Mouse (Mus musculus): ENCODE results near the gene Trem1.

Gene Trem1

DNA sequence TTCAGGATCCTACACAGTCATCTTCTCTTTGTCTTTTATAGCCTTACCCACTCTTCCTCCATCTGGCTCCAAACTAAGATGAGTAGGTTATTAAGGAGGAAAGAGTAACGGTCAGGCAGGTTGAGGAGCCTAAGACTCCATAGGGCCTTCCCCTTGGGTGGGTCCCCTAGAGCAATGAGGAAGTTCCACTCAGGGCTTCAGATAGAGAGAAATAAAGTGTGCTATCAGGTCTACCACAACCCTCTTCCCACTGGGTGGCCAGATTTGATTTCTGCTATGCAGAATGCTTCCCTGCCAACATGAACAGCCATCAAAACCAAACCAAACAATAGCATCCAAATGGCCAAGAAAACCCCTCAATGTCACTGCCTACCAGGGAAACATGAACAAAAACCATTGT is 35.0 kb downstream of the Trem1 start:
- DNase-seq (ENCODE audit: low spot score in 2 of 2) = no peak

DNA sequence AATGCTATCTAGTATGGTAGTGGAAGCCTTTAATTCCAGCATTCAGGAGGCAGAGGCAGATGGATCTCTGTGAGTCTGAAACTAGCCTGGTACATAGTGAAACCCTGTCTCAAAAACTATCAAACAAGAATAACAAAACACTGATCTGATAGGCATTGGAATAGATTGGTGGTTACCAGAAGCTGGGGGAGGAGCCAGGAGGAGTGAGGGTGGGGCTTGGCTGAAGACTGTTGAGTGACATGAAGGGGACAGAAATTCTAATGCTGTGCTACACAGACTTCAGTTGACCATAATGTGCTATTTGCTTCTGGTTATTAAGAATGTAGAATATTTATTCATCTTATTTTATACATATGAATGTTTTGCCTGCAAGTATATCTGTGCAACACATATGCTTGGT is 35.7 kb downstream of the Trem1 start:
- no peak for DNase-seq (ENCODE audit: low spot score in 2 of 2)

DNA sequence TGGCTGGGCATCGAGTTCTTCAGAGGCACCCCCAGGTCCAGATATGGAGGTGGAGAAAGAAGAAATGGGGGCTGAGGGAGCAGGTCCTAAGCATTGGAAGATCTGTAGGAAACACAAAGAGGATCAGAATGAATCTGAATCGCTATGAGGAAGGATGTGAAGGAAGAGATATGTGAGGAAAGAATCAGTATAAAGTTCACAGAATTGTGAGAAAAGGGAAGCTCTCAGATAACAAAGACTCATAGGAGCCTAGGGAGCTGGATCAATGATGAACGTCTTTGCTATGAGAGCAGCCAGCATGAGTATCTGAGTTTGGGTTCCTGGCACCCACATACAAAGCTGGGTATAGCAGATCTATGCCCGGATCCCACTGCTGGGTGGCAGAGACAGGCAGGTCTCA is 37.3 kb downstream of the Trem1 start:
- no peak for DNase-seq (ENCODE audit: low spot score in 2 of 2)

- no peak for DNase-seq (ENCODE audit: low spot score in 2 of 2)
Observed at GRCm38 (mm10) chr17:48272158-48272557, 39.6 kb downstream of the Trem1 start.

- DNase-seq (ENCODE audit: low spot score in 2 of 2) = no peak
Observed at GRCm38 (mm10) chr17:48272598-48272997, 40.0 kb downstream of the Trem1 start.

GRCm38 (mm10) chr17:48274098-48274497 is 41.5 kb downstream of the Trem1 start:
- no peak for DNase-seq (ENCODE audit: low spot score in 2 of 2)

GRCm38 (mm10) chr17:48274885-48275284 is 42.3 kb downstream of the Trem1 start:
- DNase-seq (ENCODE audit: low spot score in 2 of 2) = peak; percentile 36 to 76

- no peak for DNase-seq (ENCODE audit: low spot score in 2 of 2)
Observed at GRCm38 (mm10) chr17:48275736-48276135, 43.2 kb downstream of the Trem1 start.

- no peak for DNase-seq (ENCODE audit: low spot score in 2 of 2)
Observed at GRCm38 (mm10) chr17:48278381-48278780, 45.8 kb downstream of the Trem1 start.

DNA sequence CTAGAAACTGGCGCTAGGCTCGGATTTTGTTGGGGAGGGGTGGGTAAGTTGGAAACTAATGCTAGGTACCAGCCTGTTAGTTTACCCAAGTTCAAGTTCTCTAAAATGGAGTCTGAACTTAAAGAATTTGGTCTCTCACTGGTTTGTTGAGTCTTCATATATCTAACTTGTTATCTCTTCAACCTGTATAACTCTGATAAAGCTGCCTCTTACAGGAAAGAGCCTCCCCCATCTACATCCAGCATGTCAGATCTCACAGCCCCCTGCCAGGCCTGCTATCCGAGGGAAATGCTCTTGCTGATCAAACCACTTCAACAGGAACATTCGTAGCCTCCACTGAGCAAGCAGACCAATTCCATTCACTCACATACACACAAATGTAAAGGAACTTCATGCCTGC is 46.4 kb downstream of the Trem1 start:
- DNase-seq (ENCODE audit: low spot score in 2 of 2) = no peak

DNA sequence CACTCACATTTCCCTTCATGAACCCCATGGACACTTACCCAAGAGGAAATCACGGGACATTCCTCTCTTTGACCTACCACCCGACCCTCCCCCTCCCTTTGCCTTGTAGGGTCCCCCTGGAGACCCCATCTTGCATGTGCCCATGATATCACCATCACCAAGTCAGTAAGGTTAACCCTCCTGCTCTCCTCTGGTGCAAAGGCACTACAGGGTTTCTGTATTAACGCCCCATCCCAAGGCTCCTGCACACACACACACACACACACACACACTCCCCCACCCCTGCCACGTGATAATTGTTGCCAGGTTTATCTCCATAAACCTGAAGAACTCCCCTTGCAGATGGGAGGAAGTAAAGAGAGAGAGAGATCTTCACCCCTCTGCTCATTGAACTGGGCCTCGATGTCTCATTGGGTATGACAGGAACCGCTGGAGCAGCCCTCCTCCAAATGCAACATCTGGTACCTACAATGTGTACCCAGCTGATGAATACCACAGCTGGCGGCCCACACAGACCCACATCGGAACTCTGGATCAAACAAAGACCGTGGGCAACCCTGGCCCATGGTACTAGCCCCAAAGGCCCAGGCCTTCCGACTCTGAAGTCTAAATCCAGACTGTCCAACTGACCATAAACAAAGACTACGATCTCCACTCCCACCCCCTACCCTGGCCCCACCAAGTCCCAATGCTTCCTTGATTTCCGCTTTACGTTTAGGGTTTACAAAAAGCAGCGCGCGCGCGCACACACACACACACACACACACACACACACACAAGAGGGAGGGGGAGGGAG is 48.6 kb downstream of the Trem1 start:
- DNase-seq (ENCODE audit: low spot score in 2 of 2) = no peak

DNA sequence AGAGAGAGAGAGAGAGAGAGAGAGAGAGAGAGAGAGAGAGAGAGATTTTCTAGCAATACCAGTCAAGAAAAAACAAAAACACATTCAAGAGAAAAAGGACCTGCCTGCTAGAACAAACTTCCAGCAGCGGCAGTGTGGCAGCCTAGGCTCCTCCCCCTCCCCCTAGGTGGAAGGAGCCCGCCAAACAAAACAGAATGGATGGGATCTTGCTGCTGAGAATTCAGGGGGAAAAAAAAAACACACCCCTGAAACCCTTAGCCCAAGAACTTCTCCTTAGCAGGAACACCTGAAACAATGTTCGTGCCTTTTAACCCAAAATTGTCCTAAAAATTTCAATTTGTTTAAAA is 49.1 kb downstream of the Trem1 start:
- no peak for DNase-seq (ENCODE audit: low spot score in 2 of 2)

GRCm38 (mm10) chr17:48286765-48287164 is 54.2 kb downstream of the Trem1 start:
- DNase-seq (ENCODE audit: low spot score in 2 of 2) = no peak

- no peak for DNase-seq (ENCODE audit: low spot score in 2 of 2)
Observed at GRCm38 (mm10) chr17:48287276-48287675, 54.7 kb downstream of the Trem1 start.

- DNase-seq (ENCODE audit: low spot score in 2 of 2) = no peak
Observed at GRCm38 (mm10) chr17:48293500-48294194, 61.1 kb downstream of the Trem1 start.
